Mouse (Mus musculus) liver, embryonic 13.5 days (tissue): ENCODE data around the gene Vps16. TPM values are rescaled to one million over a fixed set of nuclear protein-coding genes. Genes with fewer than 3 reads are reported as not detected.

Experiments
- ATAC-seq: fragments of 200-750 bp; cut with Nextera tagmentation; 2 replicates; pipeline ENCODE4 v1.8.0; 2017; ENCODE audit warnings: low read depth, mild to moderate bottlenecking, moderate number of reproducible peaks, moderate library complexity
- DNase-seq: peaks from one replicate; pipeline ENCODE4 v3.0.0; 2022
- H3K27ac ChIP-seq: fragments of 300-500 bp; sonication (generic); 2 replicates; pipeline ENCODE4 v1.5.1; 2015; ENCODE audit warnings: moderate library complexity, mild to moderate bottlenecking, inconsistent platforms
- H3K27me3 ChIP-seq: fragments of 300-500 bp; sonication (generic); 2 replicates; pipeline ENCODE4 v1.6.1; 2015; ENCODE audit warnings: mild to moderate bottlenecking, inconsistent platforms
- H3K36me3 ChIP-seq: fragments of 300-500 bp; sonication (generic); 2 replicates; pipeline ENCODE4 v1.6.1; 2015; ENCODE audit warnings: mild to moderate bottlenecking, inconsistent platforms
- H3K4me1 ChIP-seq: fragments of 300-500 bp; sonication (generic); replicated peaks from 2 replicates; pipeline ENCODE4 v1.6.1; 2015; ENCODE audit warnings: inconsistent platforms
- H3K4me2 ChIP-seq: fragments of 300-500 bp; sonication (generic); 2 replicates; pipeline ENCODE4 v1.6.1; 2015; ENCODE audit warnings: inconsistent platforms, mild to moderate bottlenecking, moderate library complexity
- H3K4me3 ChIP-seq: fragments of 300-500 bp; sonication (generic); replicated peaks from 2 replicates; pipeline ENCODE4 v1.5.1; 2015; ENCODE audit warnings: mild to moderate bottlenecking, inconsistent platforms
- H3K9ac ChIP-seq: fragments of 300-500 bp; sonication (generic); 2 replicates; pipeline ENCODE4 v1.6.1; 2015; ENCODE audit warnings: mild to moderate bottlenecking, inconsistent platforms
- H3K9me3 ChIP-seq: fragments of 300-500 bp; sonication (generic); replicated peaks from 2 replicates; pipeline ENCODE4 v1.6.1; 2016; ENCODE audit warnings: inconsistent platforms
- WGBS: fragments of 180-500 bp; shearing (Covaris S2); methylation state at CpG from one replicate; pipeline ENCODE4 v1.1.7; 2015; ENCODE audit not compliant: insufficient replicate concordance; 5-methylcytosine and 5-hydroxymethylcytosine counted together
- polyA plus RNA-seq: library from polyadenylated mRNA; unstranded; fragments of >200 nt; fragmentation: Nextera tagmentation; extraction: Ambion mirVana; gene quantifications from 2 replicates; pipeline ENCODE4 v1.2.1, GENCODE M21; 2015

Gene Vps16
- polyA plus RNA-seq, 1 experiment from 2014 or later = 47.3 TPM

DNA sequence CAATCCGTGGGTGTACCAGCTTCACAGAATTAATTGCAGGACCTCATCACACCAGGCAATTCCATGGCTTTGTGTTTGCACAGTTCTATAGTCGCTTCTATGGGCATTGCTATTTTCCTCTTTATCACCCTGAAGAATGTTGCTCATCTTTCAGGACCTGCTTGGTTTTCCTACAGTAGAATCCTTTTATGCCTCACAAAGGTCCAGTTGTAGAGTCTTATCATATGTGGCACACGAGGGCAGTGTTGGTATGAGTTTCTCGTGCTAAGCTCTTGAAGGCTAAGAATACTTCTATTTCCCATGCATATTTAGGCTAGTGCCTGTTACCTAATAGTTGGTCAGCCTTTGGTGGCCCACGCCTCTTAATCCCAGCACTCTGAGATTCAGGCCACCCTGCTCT lies 973 bp downstream of the Vps16 start:
- H3K27ac ChIP-seq = peak overlapping the region; percentile 77

DNA sequence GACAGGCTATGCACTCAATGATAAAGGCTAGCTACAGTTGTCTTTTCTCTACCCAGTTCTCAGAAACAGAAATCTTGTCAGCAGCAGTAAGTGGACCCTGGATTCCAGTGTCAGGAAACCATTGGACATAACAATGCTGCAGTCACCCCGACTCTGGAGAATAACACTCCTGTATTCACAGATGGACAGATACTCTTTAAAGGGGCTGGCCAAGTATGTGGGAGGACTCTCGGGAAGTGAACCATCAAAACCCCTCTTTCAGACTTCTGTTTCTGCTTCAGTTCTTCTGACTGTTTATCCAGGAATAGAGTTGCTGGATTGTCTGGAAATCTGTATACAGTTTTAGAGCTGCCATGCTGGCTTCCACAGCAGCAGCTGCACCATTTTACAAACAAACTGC lies 5.7 kb downstream of the Vps16 start:
- no peak for DNase-seq

More for the DNA sequence above, 973 bp downstream of the Vps16 start:
- WGBS = 19% methylated on average over 5 of the region's 5 CpGs
- H3K4me3 ChIP-seq = peak overlapping the region; percentile 83
- H3K4me2 ChIP-seq = peak overlapping the region; percentile 95
- peak overlapping the region; percentile 84 for H3K9ac ChIP-seq
- DNase-seq = no peak
- no peaks in the 10 kb centered on the region for H3K27me3 ChIP-seq
- peaks cover 20% of the 10 kb centered on the region for H3K36me3 ChIP-seq
- H3K9me3 ChIP-seq = no peaks in the 10 kb centered on the region
- H3K4me1 ChIP-seq = peaks cover 60% of the 10 kb centered on the region
- no peak; the same call in 1 of the 2 replicates for ATAC-seq

GRCm38 (mm10) chr2:130430484-130430883 lies 6.3 kb downstream of the Vps16 start:
- Histone ChIP-seq H3K27ac (no peak overlapping the region), H3K4me1 (peaks cover 51% of the 10 kb centered on the region)
- 61% methylated on average over 3 of the region's 3 CpGs for WGBS

More for the DNA sequence above, 5.7 kb downstream of the Vps16 start:
- Histone ChIP-seq H3K9me3 (no peaks in the 10 kb centered on the region), H3K4me3 (no peak overlapping the region), H3K4me2 (no peak overlapping the region), H3K36me3 (peaks cover 28% of the 10 kb centered on the region), H3K9ac (0 out of 2 replicates have a peak overlapping the region, but pooled peaks have one; percentile 19), H3K27ac (no peak overlapping the region), H3K4me1 (peaks cover 57% of the 10 kb centered on the region), H3K27me3 (no peaks in the 10 kb centered on the region)
- no peak for ATAC-seq
- WGBS = 61% methylated on average over 2 of the region's 2 CpGs

GRCm38 (mm10) chr2:130432157-130432556 lies 8.0 kb downstream of the Vps16 start:
- 73% methylated on average over 3 of the region's 3 CpGs for WGBS
- ATAC-seq = no peak
- no peak for DNase-seq
- no peaks in the 10 kb centered on the region for H3K27me3 ChIP-seq
- H3K9ac ChIP-seq = no peak overlapping the region
- no peaks in the 10 kb centered on the region for H3K9me3 ChIP-seq
- no peak overlapping the region for H3K4me2 ChIP-seq
- H3K4me3 ChIP-seq = no peak overlapping the region
- peaks cover 28% of the 10 kb centered on the region for H3K36me3 ChIP-seq
- H3K27ac ChIP-seq = no peak overlapping the region
- H3K4me1 ChIP-seq = peaks cover 37% of the 10 kb centered on the region

More at GRCm38 (mm10) chr2:130430484-130430883, 6.3 kb downstream of the Vps16 start:
- DNase-seq = no peak
- no peaks in the 10 kb centered on the region for H3K9me3 ChIP-seq
- no peaks in the 10 kb centered on the region for H3K27me3 ChIP-seq
- H3K9ac ChIP-seq = no peak overlapping the region
- no peak overlapping the region for H3K4me3 ChIP-seq
- ATAC-seq = no peak
- H3K36me3 ChIP-seq = peaks cover 28% of the 10 kb centered on the region
- no peak overlapping the region for H3K4me2 ChIP-seq

GRCm38 (mm10) chr2:130433152-130433551 lies 9.0 kb downstream of the Vps16 start:
- ATAC-seq = no peak
- Histone ChIP-seq H3K4me2 (no peak overlapping the region), H3K4me1 (peaks cover 28% of the 10 kb centered on the region), H3K9ac (no peak overlapping the region), H3K27me3 (no peaks in the 10 kb centered on the region), H3K4me3 (no peak overlapping the region), H3K27ac (no peak overlapping the region; the same call in 1 of the 2 replicates), H3K36me3 (peaks cover 32% of the 10 kb centered on the region), H3K9me3 (no peaks in the 10 kb centered on the region)
- WGBS = 25% methylated on average over 4 of the region's 4 CpGs
- no peak for DNase-seq

GRCm38 (mm10) chr2:130436769-130437168 lies 12.6 kb downstream of the Vps16 start:
- Histone ChIP-seq H3K9me3 (no peaks in the 10 kb centered on the region), H3K4me1 (peaks cover 38% of the 10 kb centered on the region), H3K36me3 (peaks cover 51% of the 10 kb centered on the region), H3K27me3 (no peaks in the 10 kb centered on the region), H3K27ac (no peak overlapping the region), H3K4me3 (no peak overlapping the region), H3K4me2 (no peak overlapping the region), H3K9ac (no peak overlapping the region)
- 84% methylated on average over 1 of the region's 1 CpGs for WGBS
- no peak for ATAC-seq
- no peak for DNase-seq

DNA sequence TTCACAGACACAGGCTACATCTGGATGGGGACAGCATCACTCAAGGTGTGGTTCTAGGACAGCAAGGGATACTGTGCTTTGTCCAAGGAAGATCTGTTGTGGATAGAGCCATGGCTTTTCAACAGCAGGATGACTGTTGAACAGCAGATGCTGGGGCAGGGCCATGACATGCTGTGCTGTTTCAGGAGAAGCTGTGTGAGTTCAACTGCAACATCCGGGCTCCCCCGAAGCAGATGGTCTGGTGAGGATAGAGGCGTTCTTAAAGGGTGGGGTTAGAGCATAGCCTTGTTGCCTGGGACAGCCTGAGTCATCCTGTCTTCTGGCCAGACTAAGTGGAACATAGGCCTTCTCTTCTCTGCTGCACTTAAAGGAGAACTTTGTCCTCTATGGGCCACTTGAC lies 14.7 kb downstream of the Vps16 start:
- Histone ChIP-seq H3K36me3 (peaks cover 66% of the 10 kb centered on the region), H3K27me3 (no peaks in the 10 kb centered on the region), H3K4me1 (peaks cover 41% of the 10 kb centered on the region), H3K9ac (no peak overlapping the region), H3K9me3 (no peaks in the 10 kb centered on the region), H3K4me3 (no peak overlapping the region), H3K4me2 (no peak overlapping the region), H3K27ac (no peak overlapping the region)
- no peak for ATAC-seq
- DNase-seq = no peak
- WGBS = 81% methylated on average over 3 of the region's 3 CpGs

GRCm38 (mm10) chr2:130439840-130440480 lies 15.8 kb downstream of the Vps16 start:
- Histone ChIP-seq H3K27ac (no peak overlapping the region; the same call in 1 of the 2 replicates), H3K4me2 (no peak overlapping the region), H3K9me3 (no peaks in the 10 kb centered on the region), H3K4me1 (peaks cover 41% of the 10 kb centered on the region), H3K36me3 (peaks cover 75% of the 10 kb centered on the region), H3K4me3 (no peak overlapping the region), H3K27me3 (no peaks in the 10 kb centered on the region), H3K9ac (no peak overlapping the region)
- WGBS = 77% methylated on average over 4 of the region's 4 CpGs
- no peak for DNase-seq
- peak; percentile 42; the same call in 1 of the 2 replicates for ATAC-seq

- H3K27me3 ChIP-seq = no peaks in the 10 kb centered on the region
- H3K9me3 ChIP-seq = no peaks in the 10 kb centered on the region
- peak; percentile 50 for DNase-seq
- H3K27ac ChIP-seq = no peak overlapping the region
- peaks cover 76% of the 10 kb centered on the region for H3K36me3 ChIP-seq
- peaks cover 41% of the 10 kb centered on the region for H3K4me1 ChIP-seq
- peak; percentile 81 for ATAC-seq
- no peak overlapping the region for H3K9ac ChIP-seq
- 57% methylated on average over 10 of the region's 10 CpGs for WGBS
- no peak overlapping the region for H3K4me2 ChIP-seq
- no peak overlapping the region for H3K4me3 ChIP-seq
Observed at GRCm38 (mm10) chr2:130442162-130442561, 18.0 kb downstream of the Vps16 start.

GRCm38 (mm10) chr2:130448449-130448848 lies 24.3 kb downstream of the Vps16 start:
- Histone ChIP-seq H3K27ac (no peak overlapping the region), H3K27me3 (peaks cover 10% of the 10 kb centered on the region), H3K9ac (no peak overlapping the region), H3K4me2 (no peak overlapping the region), H3K9me3 (no peaks in the 10 kb centered on the region), H3K36me3 (peaks cover 14% of the 10 kb centered on the region), H3K4me1 (peaks cover 38% of the 10 kb centered on the region), H3K4me3 (no peak overlapping the region)
- DNase-seq = no peak
- no peak for ATAC-seq

DNA sequence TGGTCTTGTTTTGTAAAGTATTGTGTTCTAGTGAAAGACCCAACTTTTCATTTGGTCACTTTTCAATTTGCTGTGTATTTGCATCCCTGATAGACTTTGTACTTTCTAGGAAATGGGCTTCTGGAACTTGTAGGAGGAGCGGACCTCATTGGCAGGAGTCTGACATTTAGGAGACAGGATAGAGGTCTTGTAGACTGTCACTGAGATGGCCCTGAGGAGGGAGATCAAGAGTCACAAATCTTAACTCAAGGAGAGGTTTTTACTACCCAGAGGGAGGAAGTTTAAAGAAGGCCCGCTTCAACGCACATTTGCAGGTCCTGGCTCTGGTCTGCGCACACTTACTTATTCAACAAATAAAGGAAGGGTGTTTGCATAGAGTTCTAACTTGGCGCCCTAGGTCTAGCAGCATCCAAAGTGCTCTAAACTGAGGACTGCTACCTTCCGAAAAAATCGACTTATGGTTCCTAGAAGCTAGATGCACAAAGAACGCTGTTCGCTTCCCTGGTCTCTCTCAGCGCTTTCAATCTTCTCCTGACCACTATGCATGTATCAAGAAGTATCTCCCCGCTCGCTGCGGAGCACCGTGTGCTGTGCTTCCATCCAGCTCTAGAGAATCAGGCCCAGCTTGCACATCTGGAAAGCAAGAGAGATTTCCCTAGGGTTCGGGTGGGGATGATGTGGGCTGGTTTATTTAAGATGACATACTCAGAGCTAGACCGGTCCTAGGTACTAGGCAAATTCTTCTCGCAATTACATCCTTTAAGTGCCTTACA lies 25.1 kb downstream of the Vps16 start:
- H3K27me3 ChIP-seq = peaks cover 10% of the 10 kb centered on the region
- H3K36me3 ChIP-seq = peaks cover 7% of the 10 kb centered on the region
- no peak for ATAC-seq
- H3K9me3 ChIP-seq = no peaks in the 10 kb centered on the region
- peak overlapping the region; percentile 88 for H3K4me3 ChIP-seq
- no peak for DNase-seq
- peaks cover 42% of the 10 kb centered on the region for H3K4me1 ChIP-seq
- peak overlapping the region; percentile 94 for H3K4me2 ChIP-seq
- 9% methylated on average over 17 of the region's 17 CpGs for whole genome bisulfite sequencing
- H3K9ac ChIP-seq = peak overlapping the region; percentile 91
- H3K27ac ChIP-seq = no peak overlapping the region
